Mouse (Mus musculus) common myeloid progenitor, adult 5-6 weeks (primary cell): ENCODE results near the gene Olfr1167. TPM values are rescaled to one million over a fixed set of nuclear protein-coding genes. Genes with fewer than 3 reads are reported as not detected.
"Not testable (repeated sequence)": the region's sequence is repeated elsewhere in the genome, so short reads cannot be mapped to it uniquely, and the experiment has no call there.

Experiments
- ATAC-seq: replicated peaks from 2 replicates; pipeline ENCODE4 v1.8.0; 2016; ENCODE audit warnings: low read depth, mild to moderate bottlenecking, moderate TSS enrichment, inconsistent platforms; ENCODE audit not compliant: poor library complexity, severe bottlenecking
- total RNA-seq: library from RNA; stranded (forward); fragments of 200-1000, 187-1606 nt; gene quantifications from 2 replicates; pipeline ENCODE4 v1.2.3, GENCODE M21; 2017

Olfr1167 gene
- not detected in 2 replicates for total RNA-seq

DNA sequence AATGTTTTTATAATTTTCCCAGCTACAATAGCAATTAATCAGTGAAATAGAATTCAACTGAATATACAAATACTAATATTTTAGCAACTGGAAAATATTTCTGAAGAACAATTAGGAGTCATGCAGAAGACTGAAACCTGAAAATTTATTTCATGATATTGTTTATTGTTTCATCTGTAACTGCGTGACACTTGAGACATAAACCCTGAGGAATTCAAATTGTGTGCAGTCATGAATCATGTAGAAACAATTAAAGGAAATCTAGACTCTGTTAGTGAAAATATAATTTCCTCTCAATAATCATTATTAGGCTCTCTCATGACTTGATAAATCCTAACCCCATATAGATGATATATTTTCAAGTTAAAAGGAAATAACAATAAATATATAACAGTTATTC is at the start of gene Olfr1167:
Gene Olfr1167 (minus strand): TSS at position 101 of the 400 bp plus-strand sequence.
- ATAC-seq = not testable (repeated sequence)

DNA sequence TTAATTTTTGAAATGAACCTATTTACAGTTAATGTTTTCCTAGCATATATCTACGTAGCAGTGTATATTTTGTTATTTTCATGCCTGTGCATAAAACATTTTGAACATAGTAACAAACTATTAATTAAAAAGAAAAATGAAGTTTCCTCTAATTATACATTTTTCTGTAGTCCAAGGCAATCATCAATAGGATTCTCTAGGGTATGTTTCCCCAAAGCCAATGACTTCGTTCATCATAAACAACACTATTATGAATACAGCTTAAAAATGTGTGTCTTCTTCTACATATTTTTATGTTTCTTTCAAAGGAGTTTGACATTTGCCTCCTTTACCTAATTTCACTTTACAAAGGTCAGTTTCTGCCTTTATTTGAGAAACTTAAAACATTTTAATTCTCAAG is 26.6 kb upstream of the Olfr1167 start, which contains the start of gene Olfr1168:
Gene Olfr1168 (plus strand): TSS at position 301 of the 400 bp plus-strand sequence.
- ATAC-seq = no peak

- ATAC-seq = no peak
Measured at GRCm38 (mm10) chr2:88128172-88128571, 26.8 kb downstream of the Olfr1167 start, which contains the start of gene Olfr1166. Gene Olfr1166 (minus strand): TSS chr2:88128272.

Other genes starting within 250 kb of the Olfr1167 start
- gene Olfr1155, start 210.1 kb downstream of the Olfr1167 start, total RNA-seq = not detected in 2 replicates
- not detected in 2 replicates for gene Olfr1156, start 202.1 kb downstream of the Olfr1167 start, total RNA-seq
- gene Olfr1157, start 186.9 kb downstream of the Olfr1167 start, total RNA-seq = not detected in 2 replicates
- not detected in 2 replicates for gene Olfr74, start 180.5 kb downstream of the Olfr1167 start, total RNA-seq
- gene Olfr1158, start 165.1 kb downstream of the Olfr1167 start, total RNA-seq = not detected in 2 replicates
- gene Olfr1160, start 146.9 kb downstream of the Olfr1167 start, total RNA-seq = not detected in 2 replicates
- not detected in 2 replicates for gene Olfr1161, start 132.4 kb downstream of the Olfr1167 start, total RNA-seq
- not detected in 2 replicates for gene Olfr73, start 117.5 kb downstream of the Olfr1167 start, total RNA-seq
- gene Olfr1162, start 104.1 kb downstream of the Olfr1167 start, total RNA-seq = not detected in 2 replicates
- not detected in 2 replicates for gene Olfr1163, start 83.4 kb downstream of the Olfr1167 start, total RNA-seq
- not detected in 2 replicates for gene Olfr1164, start 61.2 kb downstream of the Olfr1167 start, total RNA-seq
- gene Olfr1166, start 26.9 kb downstream of the Olfr1167 start, total RNA-seq = not detected in 2 replicates
- not detected in 2 replicates for gene Olfr1168, start 26.7 kb upstream of the Olfr1167 start, total RNA-seq
- gene Olfr1170, start 73.1 kb upstream of the Olfr1167 start, total RNA-seq = not detected in 2 replicates
- not detected in 2 replicates for gene Olfr1173, start 124.7 kb upstream of the Olfr1167 start, total RNA-seq
- not detected in 2 replicates for gene Olfr1174-ps, start 159.9 kb upstream of the Olfr1167 start, total RNA-seq
- gene Olfr1175-ps, start 172.0 kb upstream of the Olfr1167 start, total RNA-seq = not detected in 2 replicates
- not detected in 2 replicates for gene Olfr1176, start 181.5 kb upstream of the Olfr1167 start, total RNA-seq
- gene Olfr1177-ps, start 191.3 kb upstream of the Olfr1167 start, total RNA-seq = not detected in 2 replicates
- not detected in 2 replicates for gene Olfr1178, start 231.9 kb upstream of the Olfr1167 start, total RNA-seq